Mouse (Mus musculus): ENCODE measurements around the gene Tmem108. TPM values are rescaled to one million over a fixed set of nuclear protein-coding genes. Genes with fewer than 3 reads are reported as not detected.
A peak's percentile ranks its signal among the peaks of the same experiment; 100 is the strongest.

Tmem108 gene
- polyA plus RNA-seq, 1 experiment from 2014 or later, result 8.3 TPM

GRCm38 (mm10) chr9:103653995-103654587 lies 107.5 kb downstream of the Tmem108 start:
- H3K9ac ChIP-seq (replicated peaks; ENCODE audit: low read length), result no peak overlapping the region
- H3K4me3 ChIP-seq (ENCODE audit: low read length), result no peak overlapping the region
- no peaks in the 10 kb centered on the region for H3K27me3 ChIP-seq (ENCODE audit: insufficient read depth, low read length)
- ATAC-seq (ENCODE audit: low FRiP score, low TSS enrichment), result peak; percentile 61
- H3K27ac ChIP-seq (ENCODE audit: low read length), result 0 out of 2 replicates have a peak overlapping the region, but pooled peaks have one; percentile 50
- H3K4me2 ChIP-seq (replicated peaks; ENCODE audit: low read depth, low read length), result 0 out of 2 replicates have a peak overlapping the region, but pooled peaks have one; percentile 3
- no peaks in the 10 kb centered on the region for H3K9me3 ChIP-seq (ENCODE audit: low read length)
- WGBS, result 5% methylated on average over 10 of the region's 10 CpGs
- H3K4me1 ChIP-seq (ENCODE audit: insufficient read depth, low read length), result peaks cover 20% of the 10 kb centered on the region
- no peaks in the 10 kb centered on the region for H3K36me3 ChIP-seq (ENCODE audit: insufficient read depth, low read length)

- no peak overlapping the region for H3K27ac ChIP-seq (ENCODE audit: low read length)
- H3K4me3 ChIP-seq (ENCODE audit: low read length), result no peak overlapping the region
- no peak for ATAC-seq (ENCODE audit: low FRiP score, low TSS enrichment)
- no peak overlapping the region for H3K9ac ChIP-seq (replicated peaks; ENCODE audit: low read length)
- no peaks in the 10 kb centered on the region for H3K27me3 ChIP-seq (ENCODE audit: insufficient read depth, low read length)
- no peaks in the 10 kb centered on the region for H3K9me3 ChIP-seq (ENCODE audit: low read length)
- peaks cover 15% of the 10 kb centered on the region for H3K4me1 ChIP-seq (ENCODE audit: insufficient read depth, low read length)
- WGBS, result 77% methylated on average over 7 of the region's 8 CpGs
- H3K4me2 ChIP-seq (replicated peaks; ENCODE audit: low read depth, low read length), result no peak overlapping the region
- H3K36me3 ChIP-seq (ENCODE audit: insufficient read depth, low read length), result no peaks in the 10 kb centered on the region
Measured at GRCm38 (mm10) chr9:103652127-103652882, 109.3 kb downstream of the Tmem108 start.

- Histone ChIP-seq H3K27ac (ENCODE audit: low read length) (no peak overlapping the region), H3K36me3 (ENCODE audit: insufficient read depth, low read length) (no peaks in the 10 kb centered on the region), H3K9me3 (ENCODE audit: low read length) (no peaks in the 10 kb centered on the region), H3K4me1 (ENCODE audit: insufficient read depth, low read length) (no peaks in the 10 kb centered on the region), H3K27me3 (ENCODE audit: insufficient read depth, low read length) (no peaks in the 10 kb centered on the region), H3K4me2 (replicated peaks; ENCODE audit: low read depth, low read length) (no peak overlapping the region), H3K4me3 (ENCODE audit: low read length) (no peak overlapping the region), H3K9ac (replicated peaks; ENCODE audit: low read length) (no peak overlapping the region)
- WGBS, result 55% methylated on average over 2 of the region's 2 CpGs
- peak; percentile 35; the same call in 1 of the 2 replicates for ATAC-seq (ENCODE audit: low FRiP score, low TSS enrichment)
Measured at GRCm38 (mm10) chr9:103646605-103647004, 115.0 kb downstream of the Tmem108 start.

- Histone ChIP-seq H3K4me3 (ENCODE audit: low read length) (no peak overlapping the region), H3K36me3 (ENCODE audit: insufficient read depth, low read length) (no peaks in the 10 kb centered on the region), H3K4me2 (replicated peaks; ENCODE audit: low read depth, low read length) (no peak overlapping the region), H3K9me3 (ENCODE audit: low read length) (no peaks in the 10 kb centered on the region), H3K9ac (replicated peaks; ENCODE audit: low read length) (no peak overlapping the region), H3K27ac (ENCODE audit: low read length) (no peak overlapping the region), H3K27me3 (ENCODE audit: insufficient read depth, low read length) (no peaks in the 10 kb centered on the region), H3K4me1 (ENCODE audit: insufficient read depth, low read length) (no peaks in the 10 kb centered on the region)
- WGBS, result 91% methylated on average over 7 of the region's 7 CpGs
- no peak for ATAC-seq (ENCODE audit: low FRiP score, low TSS enrichment)
Measured at GRCm38 (mm10) chr9:103645724-103646123, 115.9 kb downstream of the Tmem108 start.

- no peak overlapping the region for H3K27ac ChIP-seq (ENCODE audit: low read length)
- no peaks in the 10 kb centered on the region for H3K9me3 ChIP-seq (ENCODE audit: low read length)
Measured at GRCm38 (mm10) chr9:103642300-103642699, 119.3 kb downstream of the Tmem108 start.

GRCm38 (mm10) chr9:103641340-103641739 lies 120.3 kb downstream of the Tmem108 start:
- Histone ChIP-seq H3K9ac (replicated peaks; ENCODE audit: low read length) (no peak overlapping the region), H3K27me3 (ENCODE audit: insufficient read depth, low read length) (no peaks in the 10 kb centered on the region), H3K27ac (ENCODE audit: low read length) (no peak overlapping the region), H3K4me1 (ENCODE audit: insufficient read depth, low read length) (no peaks in the 10 kb centered on the region), H3K4me3 (ENCODE audit: low read length) (no peak overlapping the region), H3K36me3 (ENCODE audit: insufficient read depth, low read length) (no peaks in the 10 kb centered on the region), H3K9me3 (ENCODE audit: low read length) (no peaks in the 10 kb centered on the region), H3K4me2 (replicated peaks; ENCODE audit: low read depth, low read length) (no peak overlapping the region)
- 95% methylated on average over 4 of the region's 4 CpGs for WGBS
- no peak for ATAC-seq (ENCODE audit: low FRiP score, low TSS enrichment)

More at GRCm38 (mm10) chr9:103642300-103642699, 119.3 kb downstream of the Tmem108 start:
- ATAC-seq (ENCODE audit: low FRiP score, low TSS enrichment), result no peak
- Histone ChIP-seq H3K27me3 (ENCODE audit: insufficient read depth, low read length) (no peaks in the 10 kb centered on the region), H3K4me2 (replicated peaks; ENCODE audit: low read depth, low read length) (no peak overlapping the region), H3K36me3 (ENCODE audit: insufficient read depth, low read length) (no peaks in the 10 kb centered on the region), H3K4me1 (ENCODE audit: insufficient read depth, low read length) (no peaks in the 10 kb centered on the region), H3K4me3 (ENCODE audit: low read length) (no peak overlapping the region), H3K9ac (replicated peaks; ENCODE audit: low read length) (no peak overlapping the region)
- WGBS, result 89% methylated on average over 10 of the region's 10 CpGs

GRCm38 (mm10) chr9:103639413-103639812 lies 122.2 kb downstream of the Tmem108 start:
- Histone ChIP-seq H3K27me3 (ENCODE audit: insufficient read depth, low read length) (no peaks in the 10 kb centered on the region), H3K4me2 (replicated peaks; ENCODE audit: low read depth, low read length) (no peak overlapping the region), H3K4me1 (ENCODE audit: insufficient read depth, low read length) (no peaks in the 10 kb centered on the region), H3K9me3 (ENCODE audit: low read length) (no peaks in the 10 kb centered on the region), H3K27ac (ENCODE audit: low read length) (no peak overlapping the region), H3K36me3 (ENCODE audit: insufficient read depth, low read length) (no peaks in the 10 kb centered on the region), H3K9ac (replicated peaks; ENCODE audit: low read length) (no peak overlapping the region), H3K4me3 (ENCODE audit: low read length) (no peak overlapping the region)
- 39% methylated on average over 1 of the region's 1 CpGs for WGBS
- no peak for ATAC-seq (ENCODE audit: low FRiP score, low TSS enrichment)

GRCm38 (mm10) chr9:103637451-103637850 lies 124.2 kb downstream of the Tmem108 start:
- Histone ChIP-seq H3K36me3 (ENCODE audit: insufficient read depth, low read length) (no peaks in the 10 kb centered on the region), H3K4me3 (ENCODE audit: low read length) (no peak overlapping the region)

GRCm38 (mm10) chr9:103636847-103637246 lies 124.8 kb downstream of the Tmem108 start:
- Histone ChIP-seq H3K27me3 (ENCODE audit: insufficient read depth, low read length) (no peaks in the 10 kb centered on the region), H3K9me3 (ENCODE audit: low read length) (no peaks in the 10 kb centered on the region), H3K36me3 (ENCODE audit: insufficient read depth, low read length) (no peaks in the 10 kb centered on the region), H3K4me2 (replicated peaks; ENCODE audit: low read depth, low read length) (no peak overlapping the region), H3K9ac (replicated peaks; ENCODE audit: low read length) (no peak overlapping the region), H3K4me1 (ENCODE audit: insufficient read depth, low read length) (no peaks in the 10 kb centered on the region), H3K27ac (ENCODE audit: low read length) (no peak overlapping the region), H3K4me3 (ENCODE audit: low read length) (no peak overlapping the region)
- no peak for ATAC-seq (ENCODE audit: low FRiP score, low TSS enrichment)
- WGBS, result 53% methylated on average over 3 of the region's 3 CpGs

More at GRCm38 (mm10) chr9:103637451-103637850, 124.2 kb downstream of the Tmem108 start:
- Histone ChIP-seq H3K4me2 (replicated peaks; ENCODE audit: low read depth, low read length) (no peak overlapping the region), H3K27me3 (ENCODE audit: insufficient read depth, low read length) (no peaks in the 10 kb centered on the region), H3K9me3 (ENCODE audit: low read length) (no peaks in the 10 kb centered on the region), H3K27ac (ENCODE audit: low read length) (no peak overlapping the region), H3K4me1 (ENCODE audit: insufficient read depth, low read length) (no peaks in the 10 kb centered on the region), H3K9ac (replicated peaks; ENCODE audit: low read length) (no peak overlapping the region)
- no peak for ATAC-seq (ENCODE audit: low FRiP score, low TSS enrichment)
- 72% methylated on average over 3 of the region's 3 CpGs for WGBS
